Mouse (Mus musculus) cerebellum, adult 2 months (tissue): ENCODE data around the gene Zfp934. TPM values are rescaled to one million over a fixed set of nuclear protein-coding genes. Genes with fewer than 3 reads are reported as not detected.
A peak's percentile ranks its signal among the peaks of the same experiment; 100 is the strongest.
"Not testable (repeated sequence)": the region's sequence is repeated elsewhere in the genome, so short reads cannot be mapped to it uniquely, and the experiment has no call there.

Source experiments
- DNase-seq, 2 experiments: peaks; one replicate each; pipeline ENCODE4 v3.0.0; 2021
- H3K27ac ChIP-seq: fragments of 200-500 bp; 2 replicates; pipeline ENCODE4 v1.5.1; 2012; ENCODE audit warnings: low read length, control low read depth, inconsistent platforms; ENCODE audit not compliant: insufficient read depth
- H3K27me3 ChIP-seq: fragments of 200-500 bp; 2 replicates; pipeline ENCODE4 v1.6.1; 2012; ENCODE audit warnings: inconsistent platforms, mild to moderate bottlenecking, low read length, moderate library complexity; ENCODE audit not compliant: control insufficient read depth, insufficient read depth
- H3K4me1 ChIP-seq: fragments of 200-500 bp; 2 replicates; pipeline ENCODE4 v1.6.1; 2011; ENCODE audit warnings: low read length; ENCODE audit not compliant: control insufficient read depth, insufficient read depth
- H3K4me3 ChIP-seq: fragments of 200-500 bp; replicated peaks from 2 replicates; pipeline ENCODE3; 2011; ENCODE audit warnings: mild to moderate bottlenecking, low read depth, low read length, control low read depth; ENCODE audit not compliant: insufficient read depth
- WGBS: fragments of 180-500 bp; shearing (Covaris S2); methylation state at CpG from one replicate; pipeline ENCODE4 v1.1.7; 2018; 5-methylcytosine and 5-hydroxymethylcytosine counted together
- polyA plus RNA-seq: library from polyadenylated mRNA; depleted of rRNA; stranded (reverse); fragments of >200 nt; gene quantifications from 2 replicates; pipeline ENCODE4 v1.2.3, GENCODE M21; 2012; rRNA removed

Gene Zfp934
- polyA plus RNA-seq, result 6.3 and 6.9 TPM in 2 replicates

DNA sequence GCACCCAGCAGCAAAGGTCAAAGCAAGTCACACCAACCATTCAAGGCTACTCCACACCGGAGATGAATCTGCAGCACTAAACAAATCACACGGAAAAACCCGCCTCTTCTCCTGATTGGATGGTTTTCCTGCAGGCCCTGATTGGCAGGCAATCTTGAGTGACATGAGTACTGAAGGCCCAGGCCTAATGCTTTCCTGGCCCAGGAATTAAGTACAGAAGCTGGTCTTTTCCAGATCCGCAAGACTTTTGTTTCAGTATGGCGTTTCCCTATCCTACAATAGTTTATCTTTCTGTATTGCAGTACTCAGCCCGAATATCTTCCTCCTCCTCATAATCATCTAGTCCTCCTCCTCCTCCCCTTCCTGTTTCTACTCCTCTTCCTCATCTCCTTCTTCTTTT is at the start of gene Zfp934:
TSS of gene Zfp934 (minus strand) at position 101 of the 400 bp plus-strand sequence.
- not testable (repeated sequence) for H3K27ac ChIP-seq

GRCm38 (mm10) chr13:62617449-62617848 is 46.5 kb upstream of the Zfp934 start:
- WGBS, result 95% methylated on average over 4 of the region's 4 CpGs
- H3K4me1 ChIP-seq, H3K4me3 ChIP-seq, DNase-seq, H3K27me3 ChIP-seq, H3K27ac ChIP-seq: not testable (repeated sequence)

More for the DNA sequence above, at the start of gene Zfp934:
- not testable (repeated sequence) for H3K4me1 ChIP-seq, H3K27me3 ChIP-seq, H3K4me3 ChIP-seq, DNase-seq
- 85% methylated on average over 4 of the region's 6 CpGs for WGBS

DNA sequence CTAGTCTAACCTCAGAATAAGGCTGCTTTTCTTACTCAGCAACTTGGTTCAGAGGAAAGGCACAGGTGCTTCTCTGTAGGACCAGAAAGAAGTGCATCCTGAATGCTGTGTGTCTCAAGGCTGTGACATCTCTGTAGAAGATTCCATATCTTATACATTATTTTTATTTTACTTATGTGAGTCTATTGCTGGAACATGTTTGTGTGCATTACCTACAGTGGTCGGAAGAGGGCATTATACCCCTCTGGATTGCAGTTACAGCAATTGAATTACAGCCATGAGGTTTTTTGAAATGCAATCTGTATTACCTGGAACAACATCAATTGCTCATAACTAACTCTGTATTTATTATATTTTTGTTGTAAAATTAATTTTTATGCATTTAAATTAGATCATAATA is 9.3 kb downstream of the Zfp934 start:
- not testable (repeated sequence) for DNase-seq, H3K27me3 ChIP-seq, H3K4me1 ChIP-seq, H3K4me3 ChIP-seq, H3K27ac ChIP-seq
- WGBS, result 8% methylated on average over 1 of the region's 1 CpGs

DNA sequence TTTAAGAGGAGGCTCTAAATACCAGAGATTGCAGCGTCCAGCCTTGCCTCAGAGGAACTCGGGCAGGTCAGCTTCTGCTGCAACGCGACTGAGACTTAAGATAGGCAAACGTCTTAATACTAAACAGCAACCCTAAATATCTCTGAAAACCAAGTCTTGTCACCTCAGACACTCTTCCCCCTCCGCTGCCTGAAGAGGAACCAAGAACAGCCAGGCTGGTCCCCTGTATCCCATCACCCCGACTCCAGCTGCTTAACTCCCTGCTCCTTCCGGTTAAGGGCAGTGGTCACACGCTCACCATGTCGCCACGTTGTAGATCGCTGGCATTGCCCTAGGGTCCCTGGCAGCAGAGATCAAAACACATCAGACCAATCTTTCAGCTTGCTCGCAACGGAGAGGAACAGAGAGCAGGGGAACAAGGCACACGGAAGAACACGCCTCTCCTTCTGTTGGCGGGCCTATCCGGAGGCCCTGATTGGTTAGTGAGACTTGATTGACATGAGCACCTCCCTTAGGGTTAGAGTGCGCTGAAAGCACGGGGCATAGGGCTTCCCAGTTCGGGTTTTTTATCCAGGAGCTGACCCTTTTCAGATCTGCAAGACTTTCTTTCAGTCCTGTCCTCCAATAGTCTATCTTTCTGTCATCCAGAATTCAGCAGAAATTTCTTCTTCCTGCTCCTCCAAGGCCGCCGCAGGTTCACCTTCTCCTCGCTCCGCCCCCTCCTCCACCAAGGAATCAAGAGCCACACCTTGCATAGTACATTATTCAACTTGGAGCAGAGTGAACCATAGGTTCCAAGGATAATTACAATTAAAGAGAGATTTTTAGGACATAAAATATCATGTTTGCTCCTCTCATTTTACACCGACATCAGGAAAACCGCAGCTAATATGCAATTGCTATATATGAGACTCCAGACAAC is 12.5 kb downstream of the Zfp934 start, which contains the start of gene Zfp935:
TSS of gene Zfp935 (minus strand) at position 323 of the 922 bp plus-strand sequence.
- H3K4me1 ChIP-seq, H3K27ac ChIP-seq, H3K27me3 ChIP-seq: not testable (repeated sequence)
- peak; percentile 71 to 76 for DNase-seq
- H3K4me3 ChIP-seq, result peak within 1 kb of the TSS; percentile 34
- 6% methylated on average over 27 of the region's 27 CpGs for WGBS

DNA sequence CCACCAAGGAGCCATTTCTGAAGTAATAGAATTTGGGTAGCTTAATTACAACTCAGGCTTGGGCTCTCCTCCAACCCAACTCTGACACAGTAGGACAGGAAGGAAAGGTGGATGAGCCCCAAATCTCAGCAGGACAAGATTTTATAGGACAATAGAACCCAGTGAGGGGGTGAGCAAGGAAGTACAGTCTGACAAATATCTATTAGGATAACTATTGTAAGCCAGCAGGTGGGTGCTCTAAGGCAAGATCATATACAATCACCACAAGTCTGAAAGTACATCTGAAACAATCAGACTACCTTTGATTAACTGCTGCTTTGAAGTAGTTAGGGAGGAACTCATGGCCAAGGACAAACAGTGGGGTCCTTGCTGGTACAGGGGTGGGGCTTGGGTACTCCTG is 40.9 kb downstream of the Zfp934 start:
- not testable (repeated sequence) for H3K4me1 ChIP-seq, H3K27ac ChIP-seq, DNase-seq, H3K27me3 ChIP-seq, H3K4me3 ChIP-seq

GRCm38 (mm10) chr13:62510641-62511420 is 60.2 kb downstream of the Zfp934 start:
- H3K4me3 ChIP-seq, H3K4me1 ChIP-seq, H3K27ac ChIP-seq, DNase-seq, H3K27me3 ChIP-seq: not testable (repeated sequence)
- WGBS, result 84% methylated on average over 1 of the region's 1 CpGs

- H3K27me3 ChIP-seq, DNase-seq, H3K4me3 ChIP-seq, H3K27ac ChIP-seq, H3K4me1 ChIP-seq: not testable (repeated sequence)
- WGBS, result 92% methylated on average over 8 of the region's 8 CpGs
Observed at GRCm38 (mm10) chr13:62472661-62473060, 98.3 kb downstream of the Zfp934 start.

- not testable (repeated sequence) for H3K4me3 ChIP-seq, H3K27me3 ChIP-seq, H3K27ac ChIP-seq, H3K4me1 ChIP-seq, DNase-seq
Observed at GRCm38 (mm10) chr13:62469947-62470346, 101.1 kb downstream of the Zfp934 start.
